Mouse (Mus musculus): ENCODE measurements around the gene Racgap1. TPM values are rescaled to one million over a fixed set of nuclear protein-coding genes. Genes with fewer than 3 reads are reported as not detected.

The Racgap1 gene
- polyA plus RNA-seq, 1 experiment from 2014 or later: 35.9 TPM

DNA sequence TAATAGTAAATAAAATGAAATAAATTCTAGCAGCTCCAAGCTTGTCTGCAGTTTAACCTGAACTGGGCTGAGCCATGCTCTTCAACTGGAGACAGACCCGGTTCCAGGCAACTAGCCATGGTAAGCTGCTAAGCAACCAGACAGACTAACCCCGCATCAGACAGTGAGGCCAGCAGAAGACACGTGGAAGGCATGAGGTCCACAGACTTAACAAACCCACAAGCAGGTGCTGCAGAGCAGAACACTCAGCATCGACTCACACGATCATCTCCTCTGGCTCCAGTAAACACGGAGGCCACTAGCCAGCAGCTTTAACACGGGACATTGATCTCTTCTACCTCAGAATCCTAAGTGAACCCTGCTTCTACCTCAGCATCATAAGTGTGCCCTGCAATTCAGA is 6.7 kb downstream of the Racgap1 start:
- 50% methylated on average over 7 of the region's 7 CpGs for WGBS
- H3K9ac ChIP-seq (ENCODE audit: low read length): no peak overlapping the region
- ATAC-seq (ENCODE audit: low FRiP score, low TSS enrichment): no peak
- no peaks in the 10 kb centered on the region for H3K9me3 ChIP-seq (ENCODE audit: control insufficient read depth, low read length)
- no peak overlapping the region for H3K27ac ChIP-seq (replicated peaks)
- H3K36me3 ChIP-seq (ENCODE audit: control insufficient read depth, insufficient read depth, low read length): no peaks in the 10 kb centered on the region
- H3K27me3 ChIP-seq (ENCODE audit: control insufficient read depth, insufficient read depth, low read length): no peaks in the 10 kb centered on the region
- H3K4me1 ChIP-seq (replicated peaks; ENCODE audit: control insufficient read depth, insufficient read depth): peaks cover 2% of the 10 kb centered on the region; the same call in 1 of the 2 replicates
- no peak for TF ChIP-seq EP300 (optimal IDR thresholded peaks at IDR 0.05)
- no peak for TF ChIP-seq CTCF (IDR thresholded peaks at IDR 0.05; ENCODE audit: low read depth)
- no peak overlapping the region for H3K4me2 ChIP-seq (replicated peaks; ENCODE audit: low read depth)
- DNase-seq (ENCODE audit: low spot score): no peak
- no peak overlapping the region for H3K4me3 ChIP-seq (ENCODE audit: low read depth, low read length)

DNA sequence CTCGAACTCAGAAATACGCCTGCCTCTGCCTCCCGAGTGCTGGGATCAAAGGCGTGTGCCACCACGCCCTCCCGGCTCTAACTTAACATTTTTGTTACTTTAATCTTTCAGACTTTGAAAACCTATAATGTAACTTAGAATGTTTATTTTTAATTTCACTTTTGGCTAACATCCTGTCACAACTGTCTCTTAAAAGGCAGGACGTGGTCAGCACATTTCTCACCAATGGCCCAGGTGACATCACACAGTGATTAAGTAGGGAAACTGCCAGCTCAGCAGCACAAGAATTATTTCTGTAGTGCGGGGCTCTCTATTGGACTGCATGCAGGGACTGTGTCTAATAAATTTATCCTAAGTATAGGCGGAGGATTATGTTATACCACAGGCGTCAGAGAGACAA is 7.6 kb downstream of the Racgap1 start:
- no peaks in the 10 kb centered on the region for H3K27me3 ChIP-seq (ENCODE audit: control insufficient read depth, insufficient read depth, low read length)
- H3K4me1 ChIP-seq (replicated peaks; ENCODE audit: control insufficient read depth, insufficient read depth): no peaks in the 10 kb centered on the region
- H3K9me3 ChIP-seq (ENCODE audit: control insufficient read depth, low read length): no peaks in the 10 kb centered on the region
- 73% methylated on average over 10 of the region's 10 CpGs for WGBS
- TF ChIP-seq EP300 (optimal IDR thresholded peaks at IDR 0.05) (no peak), CTCF (IDR thresholded peaks at IDR 0.05; ENCODE audit: low read depth) (no peak)
- no peak overlapping the region for H3K9ac ChIP-seq (ENCODE audit: low read length)
- no peak overlapping the region for H3K4me2 ChIP-seq (replicated peaks; ENCODE audit: low read depth)
- H3K36me3 ChIP-seq (ENCODE audit: control insufficient read depth, insufficient read depth, low read length): no peaks in the 10 kb centered on the region
- DNase-seq (ENCODE audit: low spot score) (no peak), ATAC-seq (ENCODE audit: low FRiP score, low TSS enrichment) (no peak)
- no peak overlapping the region for H3K4me3 ChIP-seq (ENCODE audit: low read depth, low read length)
- H3K27ac ChIP-seq (replicated peaks): no peak overlapping the region

DNA sequence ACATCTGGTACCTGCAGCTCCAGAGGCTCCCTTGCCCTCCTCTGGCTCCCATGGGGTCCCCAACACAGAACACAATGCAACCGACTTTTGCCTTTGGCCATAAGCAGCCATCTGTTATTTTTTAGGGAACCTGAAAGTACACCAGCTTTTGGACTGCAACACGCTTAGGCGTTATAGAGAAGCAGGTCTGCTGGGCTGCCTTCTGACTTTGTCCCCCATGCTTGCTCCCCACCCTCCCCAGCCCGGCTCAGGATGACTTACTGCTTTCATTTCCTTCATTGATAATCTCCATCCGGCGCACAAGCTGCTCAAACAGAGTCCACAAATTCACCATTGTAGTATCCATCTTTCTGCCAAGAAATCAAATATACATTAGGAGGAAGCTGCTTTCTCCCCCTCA is 8.8 kb downstream of the Racgap1 start:
- no peak for DNase-seq (ENCODE audit: low spot score)
- H3K4me3 ChIP-seq (ENCODE audit: low read depth, low read length): no peak overlapping the region
- H3K36me3 ChIP-seq (ENCODE audit: control insufficient read depth, insufficient read depth, low read length): no peaks in the 10 kb centered on the region
- no peaks in the 10 kb centered on the region for H3K27me3 ChIP-seq (ENCODE audit: control insufficient read depth, insufficient read depth, low read length)
- TF ChIP-seq CTCF (IDR thresholded peaks at IDR 0.05; ENCODE audit: low read depth) (no peak), EP300 (optimal IDR thresholded peaks at IDR 0.05) (no peak)
- WGBS: 55% methylated on average over 6 of the region's 6 CpGs
- no peak overlapping the region for H3K9ac ChIP-seq (ENCODE audit: low read length)
- no peaks in the 10 kb centered on the region for H3K4me1 ChIP-seq (replicated peaks; ENCODE audit: control insufficient read depth, insufficient read depth)
- ATAC-seq (ENCODE audit: low FRiP score, low TSS enrichment): no peak
- H3K27ac ChIP-seq (replicated peaks): no peak overlapping the region
- H3K4me2 ChIP-seq (replicated peaks; ENCODE audit: low read depth): no peak overlapping the region
- H3K9me3 ChIP-seq (ENCODE audit: control insufficient read depth, low read length): no peaks in the 10 kb centered on the region

DNA sequence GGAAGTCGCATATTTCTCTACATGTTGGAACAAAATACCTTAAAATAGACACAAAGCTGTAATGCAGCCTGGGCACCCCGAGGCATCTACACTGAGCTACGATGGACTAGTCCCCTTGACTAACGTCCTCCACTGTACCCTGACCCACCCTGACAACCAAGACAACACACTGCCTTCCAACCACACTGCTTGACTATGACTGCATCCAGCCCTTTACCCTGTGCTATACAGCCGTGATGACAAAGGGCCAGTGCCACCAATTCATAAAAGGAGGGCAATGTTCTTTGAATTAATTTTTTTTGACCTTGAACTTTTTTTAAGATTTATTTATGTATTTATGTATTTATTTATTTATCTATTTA is 13.4 kb downstream of the Racgap1 start:
- 86% methylated on average over 5 of the region's 5 CpGs for WGBS

DNA sequence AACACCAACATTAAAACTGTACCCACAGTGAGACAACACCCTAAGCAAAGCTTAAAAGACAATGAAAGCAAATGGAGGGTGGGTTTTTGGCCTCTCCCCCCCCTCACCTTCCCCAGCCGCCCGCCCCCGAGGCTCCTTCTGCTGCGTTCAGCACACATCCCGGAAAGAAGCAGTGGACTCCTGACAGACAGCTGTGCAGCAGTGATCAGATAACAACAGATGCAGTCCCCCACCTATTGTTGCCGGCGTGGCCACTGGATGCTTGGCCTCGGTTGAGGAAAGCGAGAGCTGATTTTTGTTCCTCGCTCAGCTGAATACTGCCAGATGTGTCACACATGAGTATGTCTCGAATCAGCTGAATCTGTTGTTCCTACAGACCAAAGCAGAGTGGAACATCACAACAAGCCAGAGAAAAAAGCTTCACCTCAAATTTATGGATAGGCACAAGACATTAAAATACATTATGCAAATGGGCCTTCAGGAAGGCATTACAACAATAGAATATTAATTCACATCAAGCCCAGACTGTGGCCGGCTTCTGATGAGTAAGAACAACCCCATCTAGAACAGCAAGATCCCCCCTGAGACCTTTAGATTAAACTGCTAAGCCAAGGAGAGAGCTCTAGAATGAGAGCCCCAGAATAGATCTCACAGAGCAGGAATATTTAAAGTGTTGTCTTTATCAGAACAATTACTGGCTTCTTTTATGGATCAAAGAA is 13.9 kb downstream of the Racgap1 start:
- ATAC-seq (ENCODE audit: low FRiP score, low TSS enrichment) (no peak), DNase-seq (ENCODE audit: low spot score) (no peak)
- TF ChIP-seq EP300 (optimal IDR thresholded peaks at IDR 0.05) (no peak), CTCF (IDR thresholded peaks at IDR 0.05; ENCODE audit: low read depth) (no peak)
- Histone ChIP-seq H3K4me2 (replicated peaks; ENCODE audit: low read depth) (no peak overlapping the region), H3K36me3 (ENCODE audit: control insufficient read depth, insufficient read depth, low read length) (no peaks in the 10 kb centered on the region), H3K4me3 (ENCODE audit: low read depth, low read length) (no peak overlapping the region), H3K9ac (ENCODE audit: low read length) (no peak overlapping the region), H3K27me3 (ENCODE audit: control insufficient read depth, insufficient read depth, low read length) (no peaks in the 10 kb centered on the region), H3K9me3 (ENCODE audit: control insufficient read depth, low read length) (no peaks in the 10 kb centered on the region), H3K4me1 (replicated peaks; ENCODE audit: control insufficient read depth, insufficient read depth) (no peaks in the 10 kb centered on the region), H3K27ac (replicated peaks) (no peak overlapping the region)
- WGBS: 91% methylated on average over 12 of the region's 12 CpGs

More for the DNA sequence above, 13.4 kb downstream of the Racgap1 start:
- no peaks in the 10 kb centered on the region for H3K4me1 ChIP-seq (replicated peaks; ENCODE audit: control insufficient read depth, insufficient read depth)
- H3K9ac ChIP-seq (ENCODE audit: low read length): no peak overlapping the region
- H3K27ac ChIP-seq (replicated peaks): no peak overlapping the region
- TF ChIP-seq EP300 (optimal IDR thresholded peaks at IDR 0.05) (no peak), CTCF (IDR thresholded peaks at IDR 0.05; ENCODE audit: low read depth) (no peak)
- H3K9me3 ChIP-seq (ENCODE audit: control insufficient read depth, low read length): no peaks in the 10 kb centered on the region
- ATAC-seq (ENCODE audit: low FRiP score, low TSS enrichment): no peak
- no peak for DNase-seq (ENCODE audit: low spot score)
- H3K36me3 ChIP-seq (ENCODE audit: control insufficient read depth, insufficient read depth, low read length): no peaks in the 10 kb centered on the region
- no peak overlapping the region for H3K4me3 ChIP-seq (ENCODE audit: low read depth, low read length)
- no peaks in the 10 kb centered on the region for H3K27me3 ChIP-seq (ENCODE audit: control insufficient read depth, insufficient read depth, low read length)
- H3K4me2 ChIP-seq (replicated peaks; ENCODE audit: low read depth): no peak overlapping the region

DNA sequence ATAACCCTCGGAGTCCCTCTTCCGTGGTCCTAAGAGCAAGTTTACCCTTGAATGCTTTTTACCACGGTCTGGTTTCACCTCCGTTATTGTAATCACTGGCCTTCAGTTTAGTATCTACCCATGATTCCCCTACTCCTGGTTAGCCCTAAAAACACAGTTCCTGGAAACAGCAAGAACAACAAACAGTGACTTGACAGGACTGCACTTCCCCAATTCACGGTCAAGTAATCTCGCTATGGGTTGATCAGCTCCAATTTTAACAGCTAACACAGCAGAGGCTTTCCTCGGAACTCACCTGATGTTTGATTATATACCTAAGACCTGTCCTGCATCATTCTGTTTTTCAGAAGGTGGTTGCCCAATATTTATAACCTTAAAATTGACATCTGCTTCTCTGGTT is 16.8 kb downstream of the Racgap1 start:
- no peak overlapping the region for H3K4me3 ChIP-seq (ENCODE audit: low read depth, low read length)
- H3K27me3 ChIP-seq (ENCODE audit: control insufficient read depth, insufficient read depth, low read length): no peaks in the 10 kb centered on the region
- H3K4me2 ChIP-seq (replicated peaks; ENCODE audit: low read depth): no peak overlapping the region
- H3K9me3 ChIP-seq (ENCODE audit: control insufficient read depth, low read length): no peaks in the 10 kb centered on the region
- peaks cover 9% of the 10 kb centered on the region; the same call in 1 of the 2 replicates for H3K36me3 ChIP-seq (ENCODE audit: control insufficient read depth, insufficient read depth, low read length)
- ATAC-seq (ENCODE audit: low FRiP score, low TSS enrichment): no peak
- no peak overlapping the region for H3K9ac ChIP-seq (ENCODE audit: low read length)
- no peak for TF ChIP-seq CTCF (IDR thresholded peaks at IDR 0.05; ENCODE audit: low read depth)
- TF ChIP-seq EP300 (optimal IDR thresholded peaks at IDR 0.05): no peak
- WGBS: 90% methylated on average over 7 of the region's 7 CpGs
- H3K27ac ChIP-seq (replicated peaks): no peak overlapping the region
- no peaks in the 10 kb centered on the region for H3K4me1 ChIP-seq (replicated peaks; ENCODE audit: control insufficient read depth, insufficient read depth)
- DNase-seq (ENCODE audit: low spot score): no peak
